Mouse (Mus musculus) layer of hippocampus, adult 11-12 months (tissue): ENCODE data around the gene Cog3.

Experiments used
- DNase-seq: peaks from one replicate; pipeline ENCODE4 v3.0.0; 2022; ENCODE audit warnings: low spot score

Cog3 gene

GRCm38 (mm10) chr14:75690428-75690827 lies 63.9 kb downstream of the Cog3 start:
- no peak for DNase-seq

DNA sequence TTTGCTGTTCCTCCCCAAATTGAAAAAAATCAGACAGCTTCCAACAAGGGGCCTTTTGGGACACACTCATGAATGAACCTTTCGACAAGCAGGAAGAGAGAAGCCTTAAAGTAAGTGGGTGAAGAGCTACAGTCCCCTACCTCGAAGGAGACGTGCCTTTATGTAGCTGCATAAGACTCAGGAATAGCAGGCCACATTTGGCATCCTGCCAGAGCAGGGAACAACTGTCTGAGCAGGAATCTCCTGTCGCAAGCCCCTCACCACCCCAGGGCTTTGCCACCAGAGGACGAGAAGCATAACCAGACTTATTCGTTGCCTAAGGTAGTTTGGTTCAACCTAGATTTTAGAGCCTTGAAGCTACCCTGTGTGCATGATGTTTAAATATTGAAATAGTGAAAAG lies 78.0 kb downstream of the Cog3 start:
- DNase-seq, result no peak

- DNase-seq, result no peak
Observed at GRCm38 (mm10) chr14:75669085-75669645, 85.2 kb downstream of the Cog3 start.

DNA sequence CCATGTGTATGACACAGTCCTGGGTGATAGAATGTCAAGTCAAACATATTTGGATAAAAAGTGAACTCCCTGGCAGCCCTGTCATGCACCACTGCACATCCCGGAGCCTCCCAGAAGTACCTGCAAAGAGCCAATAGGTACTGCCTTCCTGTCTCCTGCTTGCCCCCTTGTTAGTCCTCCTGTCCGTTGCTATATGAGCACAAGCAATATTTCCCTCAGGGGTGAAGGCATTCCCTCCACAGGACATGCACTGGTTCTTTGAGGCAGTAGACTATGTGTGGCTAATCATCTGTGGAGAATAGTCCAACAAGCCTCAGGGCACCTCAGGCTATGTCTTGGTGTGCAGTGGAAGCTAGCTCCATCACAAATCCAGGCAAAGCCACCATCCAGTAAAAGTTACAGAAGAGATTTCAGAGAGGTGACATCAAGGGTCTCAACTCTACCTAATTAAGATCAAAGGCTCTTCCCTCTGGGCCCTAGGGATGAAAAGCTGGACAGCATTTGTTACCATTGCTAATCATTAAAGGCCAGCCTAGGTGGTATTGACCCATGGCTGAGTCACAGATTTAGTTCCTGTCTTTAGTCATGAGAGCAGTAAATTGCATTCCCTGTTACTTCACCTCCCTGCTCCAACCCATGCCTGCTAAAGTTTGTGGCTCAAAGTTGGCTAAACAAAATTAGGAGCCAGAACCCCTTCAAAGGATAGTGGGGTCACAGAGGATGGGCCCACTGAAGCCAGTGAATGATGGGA lies 88.7 kb downstream of the Cog3 start:
- no peak for DNase-seq

- no peak for DNase-seq
Observed at GRCm38 (mm10) chr14:75661548-75661947, 92.8 kb downstream of the Cog3 start.

DNA sequence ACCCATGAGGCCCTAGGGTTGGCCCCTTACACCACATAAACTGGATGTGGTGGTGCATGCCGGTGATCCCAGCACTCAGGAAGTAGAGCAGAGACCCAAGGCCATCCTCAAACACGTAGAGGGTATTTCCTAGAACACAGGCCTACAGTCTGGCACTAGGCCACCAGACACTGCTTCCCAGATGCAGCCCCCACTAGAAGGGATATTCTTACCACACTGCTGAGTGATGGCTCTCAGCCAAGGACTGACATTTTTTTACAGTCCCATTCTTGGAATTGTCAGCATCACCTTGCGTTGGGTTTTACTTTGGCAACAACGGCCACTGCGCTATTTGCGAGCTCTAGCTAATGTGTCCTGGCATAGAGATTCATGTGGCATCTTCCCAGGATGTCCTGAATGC lies 93.4 kb downstream of the Cog3 start:
- no peak for DNase-seq
